In the genomic region with DNA sequence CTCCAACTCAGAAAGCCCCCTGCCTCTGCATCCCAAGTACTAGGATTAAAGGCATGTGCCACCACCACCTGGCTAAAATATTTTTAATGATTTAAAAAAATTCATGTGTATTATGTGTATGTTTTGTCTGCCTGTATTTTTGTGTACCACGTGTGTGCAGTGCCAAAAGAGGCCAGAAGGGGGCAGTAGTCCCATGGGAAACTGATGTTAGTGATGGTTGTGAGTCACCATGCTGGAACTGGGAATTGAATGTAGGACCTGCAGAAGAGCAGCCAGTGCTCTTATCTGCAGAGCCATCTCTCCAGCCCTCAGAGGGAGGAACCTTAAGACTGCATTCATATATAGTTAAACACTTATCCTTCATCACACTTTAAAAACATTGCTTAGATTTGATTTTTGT, we compare ENCODE assay signal across 15 mouse cellular contexts. TPM values are rescaled to one million over a fixed set of nuclear protein-coding genes. Genes with fewer than 3 reads are reported as not detected.
DNase-seq lines count a peak whose midpoint lies in the region; TF ChIP-seq lines count a peak whose summit lies in the region.
"Had no signal": no experiment of that assay in that cellular context is flagged by ENCODE, and none has a peak within 500 bp of the region (broad histone marks: within the 10 kb centered on the region; RNA-seq: fewer than 3 reads in every experiment).

No protein-coding gene starts in this region.

- no peak for DNase-seq in kidney, adult 2 months
- DNase-seq in kidney, postnatal 4 days: no peak
- no peak for DNase-seq in testis, postnatal 10 days (ENCODE audit: low spot score)
- DNase-seq in ZHBTc4 (ENCODE audit: low read depth, low spot score): peak; percentile 76
- DNase-seq in urinary bladder, adult 18-20 months (ENCODE audit: low spot score in 2 of 2): no peak
- DNase-seq in right cerebral cortex, postnatal 10 days (ENCODE audit: low spot score in 2 of 2): no peak
- DNase-seq: adrenal gland, adult 8-10 months; gastrocnemius, postnatal 36 days; kidney, postnatal 14 days; lung, postnatal 36 days; right cerebral cortex, adult 18-20 months; thymus, postnatal 14 days had no signal

- TF ChIP-seq POLR2A in kidney, adult 2 months (IDR thresholded peaks at IDR 0.05; ENCODE audit: low read depth, low read length): no peak
- no peak for TF ChIP-seq POLR2A in testis, adult 2 months (IDR thresholded peaks at IDR 0.05; ENCODE audit: control insufficient read depth, low read depth, low read length)

- H3K4me1 ChIP-seq in kidney, adult 2 months (ENCODE audit: control insufficient read depth, insufficient read depth, low read length): 0 out of 2 replicates have a peak, but pooled peaks cover 5% of the 10 kb centered on the region
- peaks cover 18% of the 10 kb centered on the region for H3K4me1 ChIP-seq in testis, adult 2 months (ENCODE audit: control insufficient read depth, insufficient read depth, low read length)

- WGBS in kidney, adult 2 months: 74% methylated on average over 1 of the region's 1 CpGs

- H3K4me3 ChIP-seq in kidney, adult 2 months (ENCODE audit: insufficient read depth, low read depth, low read length): no peak overlapping the region
- no peak overlapping the region for H3K4me3 ChIP-seq in testis, adult 2 months (ENCODE audit: control insufficient read depth, low read depth, low read length)

- no peaks in the 10 kb centered on the region for H3K36me3 ChIP-seq in kidney, adult 2 months (ENCODE audit: control insufficient read depth, insufficient read depth, low read length)
- no peaks in the 10 kb centered on the region for H3K36me3 ChIP-seq in testis, adult 2 months (ENCODE audit: control insufficient read depth, insufficient read depth, low read length)

- H3K27ac ChIP-seq in kidney, adult 2 months (ENCODE audit: insufficient read depth, low read depth, low read length): no peak overlapping the region
- H3K27ac ChIP-seq in testis, adult 2 months (ENCODE audit: control insufficient read depth, insufficient read depth, low read depth, low read length): no peak overlapping the region

- peak; percentile 35 for TF ChIP-seq CTCF in kidney, adult 2 months (conservative IDR thresholded peaks at IDR 0.05; ENCODE audit: insufficient read depth, insufficient read length, low read depth, low read length)
- peak; percentile 42; the same call in 1 of the 2 replicates for TF ChIP-seq CTCF in testis, adult 2 months (IDR thresholded peaks at IDR 0.05; ENCODE audit: control insufficient read depth, insufficient read depth, insufficient replicate concordance, low read depth, low read length)

- no peaks in the 10 kb centered on the region for H3K27me3 ChIP-seq in kidney, adult 2 months (replicated peaks; ENCODE audit: control insufficient read depth, insufficient read depth, low read length)
- no peaks in the 10 kb centered on the region for H3K27me3 ChIP-seq in testis, adult 2 months (ENCODE audit: control insufficient read depth, insufficient read depth, low read length)

RNA-seq across cellular contexts. Expression of a gene that starts 3.6 kb away (rescaled TPM):
- 93.2 and 115 TPM in 2 replicates for polyA plus RNA-seq in kidney, adult 2 months (2012; rRNA removed)
- polyA plus RNA-seq in testis, adult 2 months (2012; rRNA removed): 7.7 and 7.8 TPM in 2 replicates

RNA-seq across cellular contexts. Expression of a gene that starts 35.7 kb away (rescaled TPM):
- polyA plus RNA-seq in kidney, adult 2 months (2012; rRNA removed): 0.35 and 0.38 TPM in 2 replicates
- polyA plus RNA-seq in testis, adult 2 months (2012; rRNA removed): 2.5 TPM in 2 replicates

RNA-seq across cellular contexts. Expression of a gene that starts 37.0 kb away (rescaled TPM):
- 3.3 and 3.6 TPM in 2 replicates for polyA plus RNA-seq in kidney, adult 2 months (2012; rRNA removed)
- 0.77 and 0.78 TPM in 2 replicates for polyA plus RNA-seq in testis, adult 2 months (2012; rRNA removed)

RNA-seq across cellular contexts. Expression of a gene that starts 39.9 kb away (rescaled TPM):
- 91.0 and 105 TPM in 2 replicates for polyA plus RNA-seq in kidney, adult 2 months (2012; rRNA removed)
- polyA plus RNA-seq in testis, adult 2 months (2012; rRNA removed): 2.8 and 3.1 TPM in 2 replicates
- polyA plus RNA-seq: heart, embryonic 14.5 days had no signal

RNA-seq across cellular contexts. Expression of a gene that starts 41.4 kb away (rescaled TPM):
- polyA plus RNA-seq in kidney, adult 2 months (2012; rRNA removed): not detected in 2 replicates
- not detected in 2 replicates for polyA plus RNA-seq in testis, adult 2 months (2012; rRNA removed)
- polyA plus RNA-seq: heart, embryonic 14.5 days; limb, embryonic 14.5 days had no signal

Comparison
In these comparisons a context has a peak if more than half of its experiments do, and no peak if none do; other contexts are left out.
1. RNA of a gene that starts 3.6 kb away (polyA plus RNA-seq): 93.2 to 115 TPM in kidney, adult 2 months; 7.7 to 7.8 TPM in testis, adult 2 months; every median in the first group is over 10 times any median in the second.